Mouse (Mus musculus): Measurements from ENCODE around the gene Pdcd11.

Pdcd11 gene

DNA sequence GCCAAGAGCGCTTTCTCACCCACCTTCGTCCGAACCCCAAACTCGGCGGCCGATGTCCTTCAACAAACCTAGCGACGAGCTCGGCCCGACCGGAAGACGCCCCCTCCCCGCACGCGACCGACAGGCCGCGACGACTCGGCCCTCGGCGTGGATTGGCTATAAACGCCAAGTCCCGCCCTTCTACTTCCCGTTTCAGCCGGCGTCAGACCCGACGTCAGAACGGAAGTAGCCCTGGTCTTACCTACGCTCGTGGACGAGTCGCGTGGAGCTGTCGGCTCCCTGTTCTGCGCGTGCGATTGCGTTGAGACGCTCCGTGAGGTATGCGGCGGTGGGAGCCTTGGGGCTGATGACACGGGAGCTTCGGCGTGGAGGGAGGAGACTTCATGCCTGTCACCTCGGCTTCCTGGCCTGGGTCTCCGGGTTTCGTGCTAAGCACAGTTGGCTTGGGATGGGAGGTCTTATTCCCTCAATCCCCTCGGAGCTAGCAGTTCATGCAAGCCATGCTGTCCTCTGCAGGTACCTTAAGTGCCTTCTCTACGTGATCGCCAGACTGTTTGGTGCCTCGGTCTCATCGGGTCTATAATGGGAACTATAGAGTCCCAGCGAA lies at the start of gene Pdcd11, which contains the start of gene Usmg5:
Pdcd11 (plus strand) TSS at position 219 of the 607 bp plus-strand sequence.
Usmg5 (minus strand) TSS at position 98 of the 607 bp plus-strand sequence.
- DNase-seq, result peak; percentile 96 to 97

DNA sequence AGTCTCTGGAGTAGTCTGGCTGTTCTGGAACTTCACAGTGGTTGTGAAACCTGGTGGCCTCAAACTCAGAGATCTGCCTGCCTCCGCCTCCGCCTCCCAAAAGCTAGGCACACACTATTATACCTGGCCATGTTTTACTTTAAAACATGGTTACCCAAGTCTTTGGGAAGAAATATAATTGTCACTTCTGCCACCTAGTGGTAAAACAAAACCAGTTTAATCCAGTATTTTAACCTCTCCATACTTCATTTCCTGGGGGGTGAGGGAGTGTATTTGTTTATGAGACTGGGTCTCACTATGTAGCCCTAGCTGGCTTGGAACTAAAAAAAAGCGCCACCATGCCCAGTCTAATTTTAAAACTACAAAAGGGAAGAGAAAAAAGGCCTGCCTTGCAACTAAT lies 47.0 kb upstream of the Pdcd11 start:
- no peak for DNase-seq

DNA sequence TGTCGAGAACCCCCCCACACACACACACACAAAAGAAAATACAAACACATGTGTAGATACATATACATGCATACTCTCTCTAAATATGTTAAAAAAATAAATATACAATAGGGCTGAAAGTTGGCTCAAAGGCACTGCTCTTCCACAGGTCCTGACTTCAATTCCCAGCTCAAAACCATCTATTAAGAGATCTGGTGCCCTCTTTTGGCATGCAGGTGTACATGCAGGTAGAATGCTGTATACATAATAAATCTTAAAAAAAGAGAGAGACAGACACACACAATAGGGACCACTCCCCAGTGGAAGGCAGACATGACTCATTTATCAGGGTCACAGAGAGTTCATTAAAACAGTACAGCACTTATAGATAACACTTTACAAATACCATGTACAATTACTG lies 44.2 kb upstream of the Pdcd11 start:
- no peak for DNase-seq

DNA sequence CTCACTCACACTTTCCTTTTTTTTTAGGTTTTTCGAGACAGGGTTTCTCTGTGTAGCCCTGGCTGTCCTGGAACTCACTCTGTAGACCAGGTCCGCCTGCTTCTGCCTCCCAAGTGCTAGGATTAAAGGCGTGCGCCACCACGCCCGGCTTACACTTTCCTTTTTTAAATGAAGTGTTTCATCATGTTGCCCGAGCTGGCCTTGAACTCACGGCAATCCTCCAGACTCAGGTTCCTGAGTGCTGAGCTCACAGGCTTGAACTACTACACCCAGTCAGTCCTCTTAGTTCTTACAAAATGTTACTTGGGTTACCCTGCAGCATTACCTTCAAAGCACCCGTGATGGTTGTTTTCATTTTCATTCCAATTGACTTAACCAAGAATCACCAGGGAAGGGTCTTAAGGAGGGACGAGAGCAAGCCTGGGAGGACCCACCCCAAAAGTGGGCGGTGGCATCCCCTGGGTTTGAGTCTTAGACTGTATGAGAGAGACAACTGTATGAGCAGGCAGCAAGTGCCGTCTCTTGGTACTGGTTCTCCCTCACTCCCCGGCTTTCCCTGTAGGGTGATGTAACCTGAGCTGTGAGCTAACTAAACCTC lies 43.2 kb upstream of the Pdcd11 start:
- no peak for DNase-seq

DNA sequence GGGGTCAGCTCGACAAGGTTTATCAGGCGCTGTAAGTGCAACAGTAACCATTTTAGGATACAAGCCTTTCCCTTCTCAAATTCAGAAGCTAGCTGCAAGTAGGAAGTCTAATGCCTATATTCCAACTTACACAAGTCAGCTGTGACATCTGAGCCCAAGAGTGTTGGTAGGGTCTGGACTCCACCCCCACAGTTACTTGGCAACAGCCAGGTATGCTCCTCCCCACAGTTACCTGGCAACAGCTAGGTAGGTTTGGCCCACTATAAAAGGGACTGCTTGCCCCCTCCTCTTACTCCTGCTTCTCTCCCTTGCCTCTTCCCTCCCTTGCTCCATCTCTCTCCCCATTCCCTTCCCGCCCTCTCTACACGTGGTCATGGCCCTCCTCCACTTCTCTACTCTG lies 41.5 kb upstream of the Pdcd11 start:
- no peak for DNase-seq

DNA sequence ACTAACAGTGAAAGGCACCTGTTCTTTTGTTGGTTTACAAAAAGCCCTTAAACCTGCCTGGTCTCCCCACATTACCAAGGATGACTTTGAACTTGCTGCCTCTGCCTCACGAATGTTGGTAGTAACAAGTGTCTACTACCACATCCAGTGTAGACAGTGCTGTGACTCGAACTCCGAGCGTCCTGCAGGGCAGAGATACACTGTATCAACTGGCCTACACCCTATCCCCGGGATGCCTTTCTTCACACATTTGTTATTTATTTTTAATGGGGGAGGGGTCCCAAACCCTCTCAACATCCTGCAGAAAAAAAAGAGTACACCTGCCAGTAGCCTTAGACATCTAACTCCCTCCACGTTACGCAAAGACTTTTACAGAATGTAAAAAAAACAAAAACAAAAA lies 40.7 kb upstream of the Pdcd11 start:
- DNase-seq, result no peak

DNA sequence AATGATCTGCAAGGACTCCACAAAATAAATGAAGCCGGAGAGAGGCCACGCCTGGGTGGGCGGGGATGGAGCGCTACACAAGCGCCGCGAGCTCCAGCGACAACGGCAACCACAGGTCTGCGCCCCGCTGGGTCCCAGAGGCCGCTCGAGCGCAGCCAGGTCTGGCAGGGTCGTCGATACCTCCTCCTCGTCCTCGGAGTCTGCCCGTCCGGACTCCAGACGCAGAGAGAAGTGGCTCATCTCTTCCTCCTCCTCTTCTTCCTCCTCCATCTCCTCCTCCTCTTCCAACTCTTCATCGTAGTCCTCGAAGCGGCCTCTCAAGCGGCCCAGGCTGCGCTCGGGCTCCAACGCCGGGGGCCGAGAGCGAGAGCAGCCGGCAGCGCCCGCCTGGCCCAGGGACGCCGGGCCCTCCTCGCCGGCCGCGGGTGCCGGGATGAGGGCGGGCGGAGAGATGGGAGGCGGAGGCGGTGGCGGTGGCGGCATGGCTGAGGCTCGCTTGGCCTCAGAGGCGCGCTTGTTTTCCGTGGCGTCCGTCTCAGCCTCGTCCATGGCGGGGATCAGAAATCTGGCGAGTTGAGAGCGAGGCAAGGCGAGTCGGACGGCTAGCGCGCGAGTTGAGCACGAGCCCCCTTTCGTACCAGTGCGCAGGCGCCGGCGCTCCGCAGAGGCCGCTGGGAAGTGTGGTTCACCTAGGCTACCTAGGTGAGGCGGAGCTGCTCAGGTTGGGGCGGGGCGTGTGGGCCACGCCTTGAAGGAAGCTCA lies 40.1 kb upstream of the Pdcd11 start, which contains the start of gene Pcgf6:
Pcgf6 (minus strand) TSS at position 636 of the 762 bp plus-strand sequence.
- DNase-seq, result peak; percentile 88 to 89

DNA sequence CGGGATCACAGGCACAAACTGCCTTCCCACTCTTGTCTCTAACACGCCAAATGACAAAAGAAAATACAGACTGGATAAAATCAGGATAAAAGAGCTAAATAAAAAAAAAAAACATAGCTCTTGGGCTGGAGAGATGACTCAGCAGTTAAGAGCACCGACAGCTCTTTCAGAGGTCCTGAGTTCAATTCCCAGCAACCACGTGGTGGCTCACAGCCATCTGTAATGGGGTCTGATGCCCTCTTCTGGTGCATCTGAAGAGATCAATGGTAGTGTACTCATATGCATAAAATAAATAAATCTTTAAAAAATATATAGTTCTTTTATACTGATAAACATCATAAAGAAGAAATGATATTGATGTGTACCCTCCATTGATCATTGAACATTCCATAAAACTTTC lies 37.6 kb upstream of the Pdcd11 start:
- DNase-seq, result no peak

DNA sequence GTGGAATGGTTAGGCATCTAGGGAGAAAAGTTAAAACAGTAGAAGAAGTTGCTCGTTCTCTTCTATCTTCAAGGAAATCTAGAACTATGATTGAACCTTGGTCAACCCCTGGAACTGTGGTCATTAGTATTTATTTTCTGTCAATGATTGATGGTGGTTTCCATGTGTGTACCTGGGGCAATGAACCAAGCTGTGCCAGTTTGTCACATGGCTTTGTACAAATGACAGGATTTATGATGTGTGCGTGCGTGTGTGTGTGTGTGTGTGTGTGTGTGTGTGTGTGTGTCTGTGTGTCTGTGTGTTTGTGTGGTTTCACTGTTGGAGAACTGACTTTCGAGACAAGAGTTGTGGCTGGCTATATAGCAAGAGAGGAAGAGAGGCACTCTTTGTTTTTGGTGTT lies 37.1 kb upstream of the Pdcd11 start:
- DNase-seq, result no peak

DNA sequence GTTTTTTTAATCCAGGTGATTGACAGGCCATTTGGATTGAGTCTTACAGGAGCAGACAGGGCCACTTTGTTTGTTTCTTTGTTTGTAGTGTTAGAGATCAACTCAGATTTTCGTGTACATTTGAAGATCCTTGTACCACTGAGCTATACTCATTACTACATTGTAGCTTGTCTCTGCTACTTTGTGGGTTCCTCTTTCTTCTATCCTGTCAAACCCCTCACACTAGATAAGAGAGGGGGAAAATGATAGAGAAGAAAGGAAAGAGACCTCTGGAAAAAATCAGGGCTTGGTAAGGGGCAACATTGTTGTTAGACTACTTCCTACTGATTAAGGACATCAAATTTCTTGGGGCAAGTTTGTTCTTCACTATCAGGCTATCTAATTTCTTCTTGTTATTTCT lies 32.9 kb upstream of the Pdcd11 start:
- no peak for DNase-seq

DNA sequence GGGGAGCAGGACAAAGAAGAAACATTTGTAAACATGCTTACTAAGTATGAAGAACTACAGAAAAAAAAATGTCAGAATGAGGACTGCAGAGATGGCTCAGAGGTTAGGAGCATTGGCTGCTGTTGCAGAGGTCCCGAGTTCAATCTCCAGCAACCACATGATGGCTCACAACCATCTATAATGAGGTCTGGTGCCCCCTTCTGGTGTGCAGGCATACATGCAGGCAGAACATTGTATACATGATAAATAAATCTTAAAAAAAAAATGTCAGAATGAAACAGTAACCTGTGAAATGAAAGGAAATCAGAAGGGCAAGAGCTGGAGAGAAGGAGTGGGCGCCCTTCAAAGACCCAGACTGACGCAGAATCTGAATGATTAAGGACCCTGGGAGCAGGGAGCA lies 24.7 kb upstream of the Pdcd11 start:
- DNase-seq, result no peak

DNA sequence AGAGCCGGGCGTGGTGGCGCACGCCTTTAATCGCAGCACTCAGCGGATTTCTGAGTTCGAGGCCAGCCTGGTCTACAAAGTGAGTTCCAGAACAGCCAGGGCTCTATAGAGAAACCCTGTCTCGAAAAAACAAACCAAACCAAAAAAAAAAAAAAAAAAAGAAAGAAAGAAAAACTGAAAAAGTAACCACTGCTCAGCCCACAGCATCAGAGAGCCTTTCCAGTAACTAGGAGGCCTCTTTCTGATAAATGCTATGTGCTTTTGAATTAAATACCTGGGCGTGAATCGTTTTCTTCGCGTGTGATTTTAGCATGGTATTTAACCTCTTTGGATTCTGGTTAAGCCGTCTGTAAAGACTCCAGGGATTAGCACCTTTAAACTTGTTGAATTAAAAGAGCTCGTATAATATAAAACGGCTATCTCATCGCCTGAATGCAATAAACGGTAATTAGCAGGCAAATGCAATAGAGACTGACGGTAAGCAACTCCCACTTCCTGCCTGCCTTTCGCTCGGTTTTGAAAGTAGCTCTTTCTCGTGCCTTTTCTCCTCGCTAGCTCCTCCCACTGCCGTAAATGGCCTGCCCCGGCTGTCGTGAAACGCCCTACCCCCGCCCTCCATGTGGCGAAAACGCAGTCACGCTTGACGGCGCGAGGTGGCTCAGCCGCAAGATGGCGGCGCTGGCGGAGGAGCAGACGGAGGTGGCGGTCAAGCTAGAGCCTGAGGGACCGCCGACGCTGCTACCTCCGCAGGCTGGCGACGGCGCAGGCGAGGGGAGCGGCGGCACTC lies 23.3 kb upstream of the Pdcd11 start, which contains the start of gene Taf5:
Taf5 (plus strand) TSS at position 651 of the 787 bp plus-strand sequence.
- peak; percentile 96 to 97 for DNase-seq

DNA sequence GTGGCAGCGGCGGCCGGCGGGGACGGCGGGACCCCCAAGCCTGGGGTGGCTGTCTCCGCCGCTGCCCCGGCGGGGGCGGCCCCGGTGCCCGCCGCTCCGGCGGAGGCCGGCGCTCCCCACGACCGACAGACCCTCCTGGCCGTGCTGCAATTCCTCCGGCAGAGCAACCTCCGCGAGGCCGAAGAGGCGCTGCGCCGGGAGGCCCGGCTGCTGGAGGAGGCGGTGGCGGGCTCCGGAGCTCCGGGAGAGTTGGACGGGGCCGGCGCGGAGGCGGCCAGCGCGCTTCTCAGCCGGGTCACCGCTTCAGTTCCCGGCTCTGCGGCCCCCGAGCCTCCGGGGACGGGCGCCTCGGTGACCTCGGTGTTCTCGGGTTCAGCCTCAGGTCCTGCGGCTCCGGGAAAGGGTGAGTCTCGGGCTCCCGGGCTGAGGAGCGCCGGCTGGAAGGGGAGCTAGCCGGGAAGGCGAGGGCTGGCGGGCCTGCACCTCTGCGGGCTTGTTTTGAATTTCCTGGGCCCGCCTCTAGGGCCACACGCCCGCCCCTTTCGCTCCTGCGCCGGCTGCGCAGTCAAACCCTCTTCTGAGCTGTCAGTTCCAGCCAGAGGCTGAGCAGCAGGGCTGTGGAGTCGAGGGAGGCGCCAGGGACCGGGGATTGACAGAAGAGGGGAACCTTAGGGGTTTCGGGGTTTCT lies 22.5 kb upstream of the Pdcd11 start:
- DNase-seq, result peak; percentile 73 to 79

DNA sequence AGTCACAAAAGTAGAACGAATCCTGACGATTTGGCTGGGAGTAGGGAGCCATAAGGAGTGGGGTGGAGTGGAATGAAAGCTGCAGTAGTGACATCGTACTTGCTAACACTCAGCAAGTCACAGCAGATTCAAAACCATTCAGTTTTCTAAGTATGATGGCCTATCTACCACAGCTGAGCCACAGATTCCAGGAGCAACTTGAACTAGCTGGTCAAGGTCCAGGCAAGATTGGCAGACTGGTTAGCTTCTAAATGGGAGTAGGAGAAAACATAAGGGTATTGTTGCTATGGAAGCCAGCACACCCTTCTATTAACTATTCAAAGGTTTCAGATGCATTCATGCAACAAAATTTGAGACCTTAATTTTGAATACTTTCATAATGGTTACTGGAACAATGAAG lies 2.3 kb upstream of the Pdcd11 start:
- DNase-seq, result no peak

DNA sequence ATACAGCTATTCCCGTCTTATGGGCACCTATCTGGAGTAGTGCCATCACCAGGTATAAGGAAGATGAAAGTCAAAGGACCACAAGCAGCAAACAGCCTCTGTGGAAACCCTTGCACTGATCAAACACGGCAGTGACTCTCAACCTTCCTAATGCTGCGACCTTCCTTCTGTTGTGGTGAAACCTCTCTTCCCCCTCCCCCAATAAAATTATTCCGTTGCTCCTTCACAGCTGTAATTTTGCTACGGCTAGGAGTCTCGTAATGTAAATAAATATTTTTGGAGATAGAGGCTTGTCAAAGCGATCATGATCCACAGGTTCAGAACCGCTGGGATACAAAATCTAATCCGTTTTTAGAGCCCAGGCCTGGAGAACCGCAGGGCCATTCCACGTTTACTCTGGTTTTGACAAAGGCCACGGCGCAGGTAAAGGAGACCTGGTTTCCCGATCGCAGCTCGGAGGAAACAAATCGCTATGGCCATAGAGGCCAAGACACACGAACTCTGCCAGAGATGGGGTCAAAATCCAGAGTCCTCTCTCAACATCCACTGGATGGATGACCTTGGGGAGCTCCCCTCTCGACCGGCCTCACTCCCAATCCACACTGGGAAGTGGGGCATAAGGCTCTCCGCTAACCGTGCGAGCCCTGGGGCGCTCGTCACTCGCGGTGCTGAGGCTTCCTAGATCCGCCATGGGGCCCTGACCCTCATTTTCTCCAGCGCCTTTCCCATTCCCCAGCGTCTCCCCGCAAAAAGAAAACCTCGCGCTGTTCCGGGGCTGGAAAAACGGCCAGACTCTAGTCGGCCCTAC lies 646 bp upstream of the Pdcd11 start:
- no peak for DNase-seq

DNA sequence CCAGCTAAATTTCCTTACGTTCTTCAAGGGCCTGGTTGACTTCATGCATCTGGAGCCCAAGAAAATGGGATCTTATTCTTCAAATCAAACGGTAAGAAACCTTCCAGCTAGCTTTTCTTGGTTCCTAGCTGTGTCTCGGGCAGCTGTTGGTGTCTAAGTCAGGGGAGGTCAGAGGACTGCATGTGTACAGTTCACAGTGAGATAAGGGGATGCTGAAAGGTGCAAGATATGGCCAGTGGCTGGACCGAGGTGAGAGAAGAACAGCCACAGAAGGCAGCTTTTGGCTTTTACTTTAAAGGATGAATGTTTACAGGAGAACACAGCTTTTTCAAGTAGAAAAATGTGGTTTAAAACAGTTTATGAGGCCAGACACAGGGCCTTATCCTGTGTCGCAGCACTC lies 10.5 kb downstream of the Pdcd11 start:
- no peak for DNase-seq

DNA sequence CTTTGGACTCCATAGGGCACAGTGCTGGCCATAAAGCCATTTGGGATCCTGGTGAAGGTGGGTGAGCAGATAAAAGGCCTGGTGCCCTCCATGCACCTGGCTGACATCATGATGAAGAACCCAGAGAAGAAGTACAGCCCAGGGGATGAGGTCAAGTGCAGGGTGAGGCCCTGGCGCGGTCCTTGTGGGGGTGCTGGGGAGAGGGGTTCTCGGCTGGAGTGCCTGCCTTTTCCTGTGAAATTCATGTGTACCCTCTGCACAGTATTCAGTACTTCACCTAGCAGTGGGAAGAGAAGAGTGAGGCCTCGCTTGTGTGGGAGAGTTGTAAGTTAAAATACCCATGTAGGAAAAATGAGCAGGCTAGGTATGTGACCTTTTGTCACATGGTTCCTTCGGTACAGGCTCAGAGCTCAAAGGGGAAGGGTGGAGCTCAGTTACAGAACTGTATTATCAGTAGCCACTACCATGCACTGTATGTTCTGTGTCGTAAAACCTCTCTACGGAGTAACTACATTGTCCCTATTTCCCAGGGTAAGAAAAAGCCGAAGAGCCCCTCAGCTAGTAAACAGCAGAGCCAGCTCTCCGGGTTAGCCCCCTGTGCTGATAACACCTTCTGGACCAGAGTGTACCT lies 14.2 kb downstream of the Pdcd11 start:
- DNase-seq, result no peak

DNA sequence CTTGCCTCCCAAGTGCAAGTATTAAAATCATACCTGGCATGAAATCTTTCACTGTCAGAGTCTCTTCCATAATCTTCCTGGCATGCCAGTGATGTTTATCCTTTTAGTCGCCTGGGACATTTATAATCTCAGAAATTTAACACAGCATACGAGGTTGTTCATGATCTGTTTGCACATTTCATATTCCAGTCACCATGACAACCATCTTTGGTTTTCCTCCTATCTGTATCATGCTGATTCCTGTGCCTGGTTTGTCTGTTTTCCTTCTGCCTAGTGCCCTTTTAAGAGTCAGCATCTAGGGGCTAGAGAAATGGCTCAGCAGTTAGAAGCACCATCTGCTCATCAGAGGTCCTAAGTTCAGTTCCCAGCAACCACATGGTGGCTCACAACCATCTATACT lies 28.1 kb downstream of the Pdcd11 start:
- DNase-seq, result no peak

DNA sequence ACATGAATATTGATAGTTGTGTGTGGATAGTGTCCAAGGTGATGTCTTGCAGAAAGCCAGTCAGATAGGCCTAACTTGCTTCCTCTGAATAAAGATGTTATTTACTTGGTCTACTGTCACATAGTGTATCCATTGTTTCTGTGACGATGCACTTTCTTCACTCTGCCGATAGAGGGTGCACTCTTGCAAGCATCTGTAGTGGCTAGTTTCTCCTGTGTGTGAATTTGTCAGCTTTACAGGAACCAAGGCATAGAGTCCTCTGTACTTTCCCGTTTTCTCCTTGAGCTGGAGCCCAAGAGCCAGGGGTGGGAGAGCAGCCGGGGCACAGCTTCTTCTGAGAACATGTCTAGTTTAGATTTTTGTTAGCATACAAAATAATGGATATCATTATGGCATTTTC lies 30.5 kb downstream of the Pdcd11 start:
- DNase-seq, result peak in 1 of 2 experiments; percentile 9

DNA sequence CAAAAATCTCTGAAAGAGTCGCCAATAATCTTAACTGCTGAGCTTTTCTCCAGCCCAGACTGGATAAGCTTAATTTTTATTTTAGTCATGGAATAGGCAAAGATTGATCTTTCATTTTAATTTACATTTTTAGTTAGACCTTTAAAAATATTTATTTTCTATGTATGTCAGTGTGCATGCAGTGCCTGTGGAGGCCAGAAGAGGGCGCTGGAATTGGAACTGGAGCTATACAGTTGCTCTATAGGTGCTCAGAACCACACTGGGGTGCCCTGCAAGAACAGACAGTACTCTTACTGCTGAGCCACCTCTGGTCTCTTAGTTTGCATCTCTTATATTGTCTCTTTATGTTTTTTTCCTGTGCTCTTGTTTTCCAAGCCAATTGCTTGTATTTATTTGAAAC lies 32.2 kb downstream of the Pdcd11 start:
- DNase-seq, result peak; percentile 10 to 33

DNA sequence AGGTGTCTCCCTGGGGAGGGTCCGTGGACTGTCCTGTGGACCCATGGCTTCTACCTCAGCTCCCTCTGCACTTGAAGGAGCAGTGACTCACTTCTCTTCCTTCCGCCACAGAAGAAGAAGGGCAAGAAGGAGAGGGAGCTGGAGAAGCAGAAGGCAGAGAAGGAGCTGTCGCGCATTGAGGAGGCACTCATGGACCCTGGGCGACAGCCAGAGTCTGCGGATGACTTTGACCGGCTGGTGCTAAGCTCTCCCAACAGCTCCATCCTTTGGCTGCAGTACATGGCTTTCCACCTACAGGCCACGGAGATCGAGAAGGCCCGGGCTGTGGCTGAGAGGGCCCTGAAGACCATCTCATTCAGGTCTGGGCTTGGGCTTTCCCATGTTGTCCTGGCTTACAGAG lies 37.6 kb downstream of the Pdcd11 start:
- DNase-seq, result no peak
